Mouse (Mus musculus) bone marrow, adult 2 months (tissue): Measurements from ENCODE around the gene Paf1. TPM values are rescaled to one million over a fixed set of nuclear protein-coding genes. Genes with fewer than 3 reads are reported as not detected.

Experiments used
- H3K27ac ChIP-seq: fragments of 200-500 bp; 2 replicates; pipeline ENCODE4 v1.5.1; 2012; ENCODE audit warnings: low read depth, mild to moderate bottlenecking, control low read depth, inconsistent platforms, low read length; ENCODE audit not compliant: control insufficient read depth, poor library complexity, insufficient read depth
- H3K4me1 ChIP-seq: fragments of 200-500 bp; 2 replicates; pipeline ENCODE4 v1.6.1; 2011; ENCODE audit warnings: low read length; ENCODE audit not compliant: control insufficient read depth, insufficient read depth
- H3K4me3 ChIP-seq: fragments of 200-500 bp; replicated peaks from 2 replicates; pipeline ENCODE3; 2011; ENCODE audit warnings: mild to moderate bottlenecking, low read depth, low read length, control low read depth; ENCODE audit not compliant: control insufficient read depth
- CTCF ChIP-seq: fragments of 200-500 bp; IDR thresholded peaks from 2 replicates; pipeline ENCODE4 v1.5.1; 2011; ENCODE audit warnings: low read length, control low read depth; ENCODE audit not compliant: control insufficient read depth, insufficient read depth
- POLR2A ChIP-seq: fragments of 200-500 bp; IDR thresholded peaks from 2 replicates; pipeline ENCODE4 v1.6.1; 2011; ENCODE audit warnings: low read depth, mild to moderate bottlenecking, control low read depth, low read length, borderline replicate concordance; ENCODE audit not compliant: control insufficient read depth
- WGBS: fragments of 180-500 bp; shearing (Covaris S2); methylation state at CpG from one replicate; pipeline ENCODE4 v1.1.7; 2018; 5-methylcytosine and 5-hydroxymethylcytosine counted together
- polyA plus RNA-seq: library from polyadenylated mRNA; stranded (reverse); fragments of >200 nt; gene quantifications from 2 replicates; pipeline ENCODE4 v1.2.4, GENCODE M21; 2011; ENCODE audit warnings: low replicate concordance; ENCODE audit not compliant: missing spikeins, insufficient read depth, insufficient read length

The Paf1 gene
- polyA plus RNA-seq, 1 experiment = 209 TPM

DNA sequence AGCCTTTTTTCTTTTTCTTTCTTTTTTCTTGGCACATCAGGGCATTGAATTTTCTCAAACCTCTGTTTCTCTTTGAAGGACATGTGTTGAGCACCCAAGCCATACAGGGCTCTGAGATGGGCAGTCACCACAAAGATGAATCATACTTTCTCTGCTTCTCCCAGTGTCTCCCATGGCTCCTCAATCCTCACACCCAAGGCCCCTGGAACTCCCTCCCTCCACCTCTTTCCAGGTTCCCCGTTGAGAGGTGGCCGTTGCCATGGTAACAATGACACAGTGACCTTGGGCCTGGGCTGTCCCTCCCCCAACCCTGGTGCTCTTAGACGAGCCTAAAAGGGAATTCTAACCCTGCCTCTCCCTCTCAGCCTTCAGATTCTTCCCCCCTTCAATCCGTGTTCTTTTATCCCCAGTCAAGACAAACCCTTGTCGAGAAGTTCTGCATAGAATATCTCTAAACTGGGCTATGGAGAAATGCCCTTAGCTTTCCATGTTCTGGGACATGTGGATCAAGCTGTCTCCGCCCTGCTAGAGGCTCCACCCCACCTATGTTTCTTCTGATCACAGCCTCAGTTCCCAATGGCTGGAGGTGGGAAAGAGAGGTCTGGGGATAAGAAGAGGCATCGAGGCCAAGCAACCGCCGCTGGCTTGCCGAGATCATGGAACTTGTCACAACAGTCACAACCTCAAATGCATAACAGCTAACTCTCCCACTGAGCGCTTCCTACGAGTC, 54.5 kb downstream of the Paf1 start:
- TF ChIP-seq POLR2A = no peak
- no peak for TF ChIP-seq CTCF
- 71% methylated on average over 12 of the region's 12 CpGs for WGBS
- Histone ChIP-seq H3K4me1 (peaks cover 6% of the 10 kb centered on the region; the same call in 1 of the 2 replicates), H3K4me3 (no peak overlapping the region), H3K27ac (no peak overlapping the region)

DNA sequence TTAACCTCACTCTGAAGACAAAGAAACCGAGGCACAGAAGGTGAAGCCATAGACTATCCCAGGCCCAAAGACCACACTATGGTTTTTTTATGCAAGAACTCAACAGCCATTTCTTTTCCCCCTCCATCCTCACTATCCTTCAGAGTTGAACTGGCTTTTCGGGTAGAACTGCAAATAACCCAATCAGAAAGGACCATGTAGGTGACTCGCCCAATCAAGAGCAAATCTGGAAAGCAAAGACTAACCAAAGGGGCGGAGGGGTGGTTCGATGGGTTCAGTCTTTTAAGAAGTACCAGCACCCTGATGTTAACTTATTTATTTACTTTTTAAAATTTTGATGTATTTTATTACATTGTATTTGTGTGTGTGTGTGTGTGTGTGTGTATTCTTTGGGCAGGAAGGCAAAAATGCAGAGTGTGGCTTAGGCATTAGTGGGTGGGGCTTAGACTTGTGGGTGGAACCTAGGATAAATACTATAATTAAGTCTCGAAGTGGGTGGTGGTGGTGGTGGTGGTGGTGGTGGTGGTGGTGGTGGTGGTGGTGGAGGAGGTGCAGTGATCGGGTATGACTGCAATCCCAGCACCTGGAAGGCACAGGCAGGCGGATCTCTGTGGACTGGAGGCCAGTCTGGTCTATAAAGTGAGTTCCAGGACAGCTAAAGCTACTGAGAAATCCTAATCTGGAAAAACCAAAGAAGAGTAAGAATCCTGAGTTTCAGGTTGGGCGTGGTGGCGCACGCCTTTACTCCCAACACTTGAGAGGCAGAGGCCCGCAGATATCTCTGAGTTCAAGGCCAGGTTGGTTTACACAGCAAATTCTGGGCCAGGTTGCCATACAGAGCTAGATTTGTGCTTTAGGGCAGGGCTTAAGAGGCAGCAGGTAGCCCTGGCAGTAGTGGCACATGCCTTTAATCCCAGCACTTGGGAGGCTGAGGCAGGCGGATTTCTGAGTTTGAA, 55.4 kb downstream of the Paf1 start:
- 69% methylated on average over 13 of the region's 13 CpGs for WGBS
- no peak for TF ChIP-seq CTCF
- TF ChIP-seq POLR2A = no peak
- peaks cover 7% of the 10 kb centered on the region; the same call in 1 of the 2 replicates for H3K4me1 ChIP-seq
- no peak overlapping the region for H3K4me3 ChIP-seq
- H3K27ac ChIP-seq = no peak overlapping the region

Other genes with a start within 250 kb of the Paf1 start
- 104 and 144 TPM in 2 replicates for gene Fbl, start 223.2 kb upstream of the Paf1 start, polyA plus RNA-seq
- gene Dyrk1b, start 213.5 kb upstream of the Paf1 start, polyA plus RNA-seq = 8.6 and 10.8 TPM in 2 replicates
- 0.70 and 3.3 TPM in 2 replicates for gene Eid2, start 125.1 kb upstream of the Paf1 start, polyA plus RNA-seq
- gene Eid2b, start 115.2 kb upstream of the Paf1 start, polyA plus RNA-seq = 1.5 and 2.3 TPM in 2 replicates
- gene Selenov, start 101.8 kb upstream of the Paf1 start, polyA plus RNA-seq = not detected in 2 replicates
- gene Dll3, start 90.7 kb upstream of the Paf1 start, polyA plus RNA-seq = not detected in 2 replicates
- gene Timm50, start 80.9 kb upstream of the Paf1 start, polyA plus RNA-seq = 44.6 and 44.8 TPM in 2 replicates
- gene Supt5, start 54.2 kb upstream of the Paf1 start, polyA plus RNA-seq = 50.8 and 77.1 TPM in 2 replicates
- 838 and 1,358 TPM in 2 replicates for gene Rps16, start 42.3 kb upstream of the Paf1 start, polyA plus RNA-seq
- 15.6 and 26.3 TPM in 2 replicates for gene Plekhg2, start 20.4 kb upstream of the Paf1 start, polyA plus RNA-seq
- 25.5 and 53.7 TPM in 2 replicates for gene Zfp36, start 12.7 kb upstream of the Paf1 start, polyA plus RNA-seq
- gene Med29, start 243 bp upstream of the Paf1 start, polyA plus RNA-seq = 12.0 and 24.2 TPM in 2 replicates
- gene Gmfg, start 44.5 kb downstream of the Paf1 start, polyA plus RNA-seq = 158 and 354 TPM in 2 replicates
- 2.6 TPM in 1 of 2 replicates, not detected in the other for gene Lrfn1, start 59.0 kb downstream of the Paf1 start, polyA plus RNA-seq
- not detected in 2 replicates for gene Ifnl2, start 117.5 kb downstream of the Paf1 start, polyA plus RNA-seq
- not detected in 2 replicates for gene Ifnl3, start 129.9 kb downstream of the Paf1 start, polyA plus RNA-seq
- gene Sycn, start 147.9 kb downstream of the Paf1 start, polyA plus RNA-seq = not detected in 2 replicates
- not detected in 2 replicates for gene Nccrp1, start 154.3 kb downstream of the Paf1 start, polyA plus RNA-seq
- 5.4 and 25.2 TPM in 2 replicates for gene Samd4b, start 205.2 kb downstream of the Paf1 start, polyA plus RNA-seq
- gene Pak4, start 205.2 kb downstream of the Paf1 start, polyA plus RNA-seq = 6.1 and 13.6 TPM in 2 replicates
- gene Acp7, start 238.4 kb downstream of the Paf1 start, polyA plus RNA-seq = not detected in 2 replicates